Comparison of ENCODE assay signal across 18 mouse cellular contexts in genomic region chr1:163163636-163164035, GRCm38 (mm10).
DNase-seq lines count a peak whose midpoint lies in the region; ATAC-seq lines count a peak whose summit lies in the region.
"Had no signal": no experiment of that assay in that cellular context is flagged by ENCODE, and none has a peak within 500 bp of the region (broad histone marks: within the 10 kb centered on the region; RNA-seq: fewer than 3 reads in every experiment).

No protein-coding gene starts in this region.

- no peak for ATAC-seq in CD4-positive, CD25-positive, alpha-beta regulatory T cell, adult 4 months
- ATAC-seq: activated CD4-positive, CD25-positive, alpha-beta regulatory T cell, adult 4 months; forebrain, embryonic 14.5 days; forebrain, embryonic 16.5 days had no signal

- DNase-seq in ES-CJ7 (ENCODE audit: low read depth, low spot score) (peak; percentile 97), R1 (ENCODE audit: low read depth, low spot score) (peak; percentile 96), ZHBTc4 (ENCODE audit: low read depth, low spot score) (peak; percentile 93), adipocyte (ENCODE audit: low spot score) (no peak)
- DNase-seq in right cerebral cortex, adult 18-20 months, result no peak
- DNase-seq: adrenal gland, adult 8-10 months; adrenal gland, postnatal 14 days; cerebellum, adult 11 months; cerebellum, adult 18-20 months; cerebellum, adult 8-10 months; cerebellum, adult 9-11 months; cerebellum, postnatal 14 days; cerebellum, postnatal 36 days; embryo, embryonic 11 days had no signal

Comparison
In these comparisons a context has a peak if more than half of its experiments do, and no peak if none do; other contexts are left out.
1. DNase-seq: peak in ES-CJ7 (single experiment), R1 (single experiment) and ZHBTc4 (single experiment); none in right cerebral cortex, adult 18-20 months (single experiment) and adipocyte (single experiment).